Mouse (Mus musculus) heart, postnatal 0 days (tissue): ENCODE results near the gene Srsf5. TPM values are rescaled to one million over a fixed set of nuclear protein-coding genes. Genes with fewer than 3 reads are reported as not detected.
A peak's percentile ranks its signal among the peaks of the same experiment; 100 is the strongest.

Experiments
- ATAC-seq: fragments of 200-750 bp; cut with Nextera tagmentation; 2 replicates; pipeline ENCODE4 v1.8.0; 2017; ENCODE audit warnings: low read depth, moderate number of reproducible peaks, moderate library complexity; ENCODE audit not compliant: insufficient read depth
- DNase-seq: peaks from one replicate; pipeline ENCODE4 v3.0.0-alpha.2; 2016; ENCODE audit warnings: low spot score
- H3K27ac ChIP-seq: fragments of 300-500 bp; sonication (generic); 2 replicates; pipeline ENCODE4 v1.5.1; 2014; ENCODE audit warnings: low read depth, mild to moderate bottlenecking
- H3K27me3 ChIP-seq: fragments of 300-500 bp; sonication (generic); 2 replicates; pipeline ENCODE4 v1.6.1; 2014; ENCODE audit warnings: low read length, mixed read lengths; ENCODE audit not compliant: control insufficient read depth, insufficient read depth
- H3K36me3 ChIP-seq: fragments of 300-500 bp; sonication (generic); replicated peaks from 2 replicates; pipeline ENCODE4 v1.6.1; 2014; ENCODE audit warnings: low read length, mixed read lengths; ENCODE audit not compliant: control insufficient read depth, insufficient read depth
- H3K4me1 ChIP-seq: fragments of 300-500 bp; sonication (generic); 2 replicates; pipeline ENCODE4 v1.6.1; 2014; ENCODE audit warnings: antibody characterized with exemption; ENCODE audit not compliant: control insufficient read depth, insufficient read depth
- H3K4me2 ChIP-seq: fragments of 300-500 bp; sonication (generic); 2 replicates; pipeline ENCODE4 v1.6.1; 2014; ENCODE audit warnings: low read depth, mild to moderate bottlenecking, low read length, moderate library complexity
- H3K4me3 ChIP-seq: fragments of 300-500 bp; sonication (generic); 2 replicates; pipeline ENCODE4 v1.5.1; 2014; ENCODE audit warnings: low read depth, low read length
- H3K9ac ChIP-seq: fragments of 300-500 bp; sonication (generic); replicated peaks from 2 replicates; pipeline ENCODE4 v1.6.1; 2014; ENCODE audit warnings: low read depth, low read length, mixed read lengths
- H3K9me3 ChIP-seq: fragments of 300-500 bp; sonication (generic); replicated peaks from 2 replicates; pipeline ENCODE4 v1.6.1; 2016; ENCODE audit warnings: low read length; ENCODE audit not compliant: control insufficient read depth
- CTCF ChIP-seq: IDR thresholded peaks from 2 replicates; pipeline ENCODE4 v1.5.1; 2016; ENCODE audit warnings: antibody characterized with exemption, control low read depth, low read depth
- EP300 ChIP-seq: IDR thresholded peaks from 2 replicates; pipeline ENCODE4 v1.6.1; 2016; ENCODE audit warnings: antibody characterized with exemption, low read depth
- WGBS: fragments of 180-500 bp; shearing (Covaris S2); extraction: QIAGEN DNeasy Blood & Tissue Kit; methylation state at CpG from one replicate; pipeline ENCODE4 v1.1.7; 2014; 5-methylcytosine and 5-hydroxymethylcytosine counted together
- polyA plus RNA-seq: library from polyadenylated mRNA; unstranded; fragments of >200 nt; fragmentation: Nextera tagmentation; extraction: Ambion mirVana; gene quantifications from 2 replicates; pipeline ENCODE4 v1.2.1, GENCODE M21; 2015
- total RNA-seq: library from RNA; depleted of rRNA; stranded (reverse); fragments of >200 nt; gene quantifications from 2 replicates; pipeline ENCODE4 v1.2.3, GENCODE M21; 2014; ENCODE audit warnings: low replicate concordance; rRNA removed

Gene Srsf5
- total RNA-seq (227 and 333 TPM in 2 replicates), polyA plus RNA-seq (204 and 275 TPM in 2 replicates)

DNA sequence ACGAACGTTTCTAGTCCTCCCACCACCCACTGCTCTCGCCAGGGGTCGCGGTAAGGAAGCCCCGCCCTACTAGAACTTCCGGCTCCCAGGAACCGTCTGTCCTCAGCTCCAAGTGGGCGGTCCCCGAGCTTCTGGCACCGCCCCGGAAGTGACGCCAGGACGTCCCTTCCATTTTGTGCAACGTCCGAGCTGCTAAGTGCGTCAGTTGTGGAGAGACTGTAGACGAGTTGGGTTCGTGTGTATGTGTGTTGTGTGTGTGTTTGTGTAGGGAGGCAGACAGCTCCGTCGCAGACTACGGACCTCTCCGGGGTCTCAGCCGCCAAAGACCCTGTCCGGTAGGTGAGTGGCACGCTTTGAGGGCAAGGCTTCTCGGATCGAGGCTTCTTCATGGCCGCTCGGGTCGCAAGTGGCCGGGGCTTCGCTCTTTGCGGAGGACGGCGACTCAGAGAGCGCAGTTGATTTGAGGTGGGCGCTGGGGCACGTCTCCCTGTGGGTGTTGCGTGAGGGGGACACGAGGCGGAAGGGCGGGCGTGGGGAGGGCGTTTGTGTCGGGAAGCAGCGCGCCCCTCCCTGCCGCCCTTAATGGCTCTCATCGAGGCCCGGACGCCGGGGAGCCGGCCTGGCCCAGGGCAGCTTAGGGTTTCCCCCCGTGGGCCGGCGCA is at the start of gene Srsf5:
Gene Srsf5, plus strand, starts transcription at position 171 of the 662 bp plus-strand sequence.
- Histone ChIP-seq H3K36me3 (peaks cover 31% of the 10 kb centered on the region), H3K9ac (peak within 1 kb of the TSS; percentile 100), H3K4me3 (peak within 1 kb of the TSS; percentile 99), H3K27me3 (no peaks in the 10 kb centered on the region), H3K4me1 (peaks cover 7% of the 10 kb centered on the region; the same call in 1 of the 2 replicates), H3K9me3 (no peaks in the 10 kb centered on the region), H3K4me2 (peak within 1 kb of the TSS; percentile 86), H3K27ac (peak within 1 kb of the TSS; percentile 100)
- WGBS, result under 1% methylated on average over 55 of the region's 57 CpGs
- ATAC-seq, result peak; percentile 89
- peak; percentile 95 for DNase-seq
- peak; percentile 40 for TF ChIP-seq CTCF
- peak; percentile 74; the same call in 1 of the 2 replicates for TF ChIP-seq EP300

DNA sequence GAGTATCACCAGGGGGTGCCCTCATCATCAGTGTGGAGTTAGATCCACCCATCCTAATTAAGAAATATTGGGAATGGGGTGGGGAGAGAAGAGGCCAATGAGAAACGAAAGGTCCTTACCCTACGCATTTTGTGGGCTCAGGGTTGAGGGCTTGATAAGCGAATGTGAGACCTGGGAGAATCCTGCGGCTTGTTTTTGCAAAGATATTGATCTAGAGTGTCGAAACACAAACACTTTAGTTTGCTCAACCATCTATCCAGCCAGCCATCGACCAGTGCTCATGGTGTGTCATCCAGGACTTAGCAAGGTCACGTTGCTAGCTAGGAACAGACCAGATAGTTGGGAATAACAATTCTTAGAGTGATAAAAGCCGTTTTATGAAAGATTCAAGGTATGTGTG is 35.7 kb upstream of the Srsf5 start:
- Histone ChIP-seq H3K4me1 (no peaks in the 10 kb centered on the region), H3K4me2 (no peak overlapping the region), H3K27ac (no peak overlapping the region), H3K9ac (no peak overlapping the region), H3K9me3 (no peaks in the 10 kb centered on the region), H3K27me3 (no peaks in the 10 kb centered on the region), H3K36me3 (no peaks in the 10 kb centered on the region), H3K4me3 (no peak overlapping the region)
- no peak for ATAC-seq
- TF ChIP-seq CTCF (no peak), EP300 (no peak)
- WGBS, result 74% methylated on average over 8 of the region's 8 CpGs
- DNase-seq, result no peak

DNA sequence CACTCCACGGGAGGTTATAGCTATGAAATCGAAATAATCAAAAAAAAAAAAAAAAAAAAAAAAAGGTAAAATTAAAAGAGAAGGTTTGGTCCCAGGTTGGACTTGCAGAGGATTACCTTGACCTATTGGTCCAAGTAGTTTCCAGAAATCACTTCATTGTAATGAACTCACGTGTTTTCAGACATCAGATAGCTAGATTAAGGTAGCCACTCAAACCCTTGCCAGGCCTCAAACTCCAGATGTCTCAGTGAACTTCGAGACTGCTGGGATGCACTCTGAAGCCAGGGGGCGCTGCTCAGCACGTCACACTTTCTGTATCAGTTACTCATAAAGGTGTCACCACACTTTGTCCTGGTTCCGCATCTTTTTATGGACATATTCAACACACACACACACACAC is 27.5 kb upstream of the Srsf5 start:
- DNase-seq (no peak), ATAC-seq (no peak)
- Histone ChIP-seq H3K27ac (no peak overlapping the region), H3K4me1 (peaks cover 1% of the 10 kb centered on the region; the same call in 1 of the 2 replicates), H3K9me3 (no peaks in the 10 kb centered on the region), H3K4me3 (no peak overlapping the region), H3K9ac (no peak overlapping the region), H3K4me2 (no peak overlapping the region), H3K27me3 (no peaks in the 10 kb centered on the region), H3K36me3 (no peaks in the 10 kb centered on the region)
- WGBS, result 49% methylated on average over 7 of the region's 7 CpGs
- TF ChIP-seq EP300 (no peak), CTCF (0 out of 2 replicates have a peak, but pooled peaks have one; percentile 20)

DNA sequence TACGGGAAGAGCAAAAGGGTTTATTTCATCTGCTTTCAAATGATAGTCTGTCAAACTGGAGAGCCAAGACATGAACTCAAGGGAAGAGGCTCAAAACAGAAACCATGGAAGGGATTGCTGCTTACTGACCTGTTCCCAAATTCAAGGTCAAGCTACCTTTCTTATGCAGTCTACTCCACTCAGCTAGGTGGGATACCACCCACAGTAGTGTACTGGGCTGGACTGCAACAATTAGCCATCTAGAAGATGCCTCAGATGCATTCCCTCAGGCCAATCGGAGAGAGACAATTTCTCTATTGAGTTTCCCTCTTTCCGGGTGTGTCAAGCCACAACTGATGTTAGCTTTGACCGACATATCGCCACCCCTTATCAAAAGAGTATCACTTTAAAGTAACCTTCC is 24.0 kb upstream of the Srsf5 start:
- TF ChIP-seq CTCF, result no peak
- no peak for TF ChIP-seq EP300
- ATAC-seq, result no peak

DNA sequence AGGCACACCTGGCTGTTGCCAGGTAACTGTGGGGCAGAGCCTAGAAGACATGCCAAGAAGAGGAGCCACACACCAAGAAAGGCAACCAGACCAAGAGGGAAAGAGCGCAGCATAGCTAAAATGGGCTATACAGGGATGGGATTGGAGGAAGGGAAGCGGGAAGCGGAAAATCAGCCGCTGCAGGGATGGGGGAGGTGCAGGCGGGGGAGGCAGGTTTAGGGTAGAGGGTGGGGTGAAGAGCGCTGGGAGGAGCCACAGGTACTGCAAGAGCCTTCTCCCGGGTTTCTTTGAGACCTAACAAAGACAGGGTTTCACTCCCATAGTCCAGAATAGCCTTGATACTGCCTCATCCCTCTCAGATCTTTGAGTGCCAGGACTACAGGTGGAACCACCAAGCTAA is 22.4 kb upstream of the Srsf5 start:
- Histone ChIP-seq H3K9me3 (no peaks in the 10 kb centered on the region), H3K4me3 (no peak overlapping the region), H3K4me1 (peaks cover 3% of the 10 kb centered on the region; the same call in 1 of the 2 replicates), H3K4me2 (peak overlapping the region; percentile 15; the same call in 1 of the 2 replicates), H3K27ac (no peak overlapping the region), H3K27me3 (no peaks in the 10 kb centered on the region), H3K9ac (no peak overlapping the region), H3K36me3 (no peaks in the 10 kb centered on the region)
- 15% methylated on average over 7 of the region's 7 CpGs for WGBS
- no peak for DNase-seq
- ATAC-seq, result no peak
- TF ChIP-seq EP300 (no peak), CTCF (no peak)

More for the DNA sequence above, 24.0 kb upstream of the Srsf5 start:
- Histone ChIP-seq H3K27ac (no peak overlapping the region), H3K9ac (no peak overlapping the region), H3K27me3 (no peaks in the 10 kb centered on the region), H3K4me2 (no peak overlapping the region), H3K4me3 (no peak overlapping the region), H3K4me1 (peaks cover 3% of the 10 kb centered on the region; the same call in 1 of the 2 replicates), H3K36me3 (no peaks in the 10 kb centered on the region), H3K9me3 (no peaks in the 10 kb centered on the region)
- WGBS, result 93% methylated on average over 5 of the region's 5 CpGs
- no peak for DNase-seq
